Mouse (Mus musculus) activated CD4-positive, CD25-positive, alpha-beta regulatory T cell, adult 4 months (primary cell): ENCODE measurements at regions not wholly inside any gene's neighbourhood (a gene's known extent, or its start where the extent isn't known, plus 50 kb on each side); places are given as distances from the start of the nearest gene placed in this dataset.

Experiments
- ATAC-seq: one replicate; pipeline ENCODE4 v1.8.0; 2017

- ATAC-seq: no peak
Measured at GRCm38 (mm10) chr14:76307603-76308002, 107.2 kb upstream of the Tsc22d1 start.

- no peak for ATAC-seq
Measured at GRCm38 (mm10) chr14:76308188-76308812, 106.5 kb upstream of the Tsc22d1 start.

- no peak for ATAC-seq
Measured at GRCm38 (mm10) chr14:76309606-76310005, 105.2 kb upstream of the Tsc22d1 start.

GRCm38 (mm10) chr14:76310278-76310677, 104.5 kb upstream of the Tsc22d1 start:
- ATAC-seq: no peak

GRCm38 (mm10) chr14:76313424-76314190, 101.2 kb upstream of the Tsc22d1 start:
- ATAC-seq: no peak

GRCm38 (mm10) chr14:76318438-76318837, 96.3 kb upstream of the Tsc22d1 start:
- no peak for ATAC-seq

GRCm38 (mm10) chr14:76324246-76324645, 90.5 kb upstream of the Tsc22d1 start:
- ATAC-seq: no peak

- ATAC-seq: no peak
Measured at GRCm38 (mm10) chr14:76329983-76330382, 84.8 kb upstream of the Tsc22d1 start.

- ATAC-seq: no peak
Measured at GRCm38 (mm10) chr14:76331497-76332335, 83.0 kb upstream of the Tsc22d1 start.

- ATAC-seq: no peak
Measured at GRCm38 (mm10) chr14:76332336-76332703, 82.4 kb upstream of the Tsc22d1 start.

- no peak for ATAC-seq
Measured at GRCm38 (mm10) chr14:76340789-76341188, 74.0 kb upstream of the Tsc22d1 start.

GRCm38 (mm10) chr14:76341226-76341625, 73.5 kb upstream of the Tsc22d1 start:
- no peak for ATAC-seq

- ATAC-seq: no peak
Measured at GRCm38 (mm10) chr14:76351856-76352255, 62.9 kb upstream of the Tsc22d1 start.

GRCm38 (mm10) chr14:76356161-76356560, 58.6 kb upstream of the Tsc22d1 start:
- no peak for ATAC-seq

GRCm38 (mm10) chr14:76359837-76360410, 54.8 kb upstream of the Tsc22d1 start:
- ATAC-seq: no peak

GRCm38 (mm10) chr14:76364034-76364433, 50.7 kb upstream of the Tsc22d1 start:
- no peak for ATAC-seq
